Mouse (Mus musculus): Measurements from ENCODE around the gene Synpr. TPM values are rescaled to one million over a fixed set of nuclear protein-coding genes. Genes with fewer than 3 reads are reported as not detected.

Synpr gene
- polyA plus RNA-seq, 1 experiment from 2014 or later = 4.6 TPM

DNA sequence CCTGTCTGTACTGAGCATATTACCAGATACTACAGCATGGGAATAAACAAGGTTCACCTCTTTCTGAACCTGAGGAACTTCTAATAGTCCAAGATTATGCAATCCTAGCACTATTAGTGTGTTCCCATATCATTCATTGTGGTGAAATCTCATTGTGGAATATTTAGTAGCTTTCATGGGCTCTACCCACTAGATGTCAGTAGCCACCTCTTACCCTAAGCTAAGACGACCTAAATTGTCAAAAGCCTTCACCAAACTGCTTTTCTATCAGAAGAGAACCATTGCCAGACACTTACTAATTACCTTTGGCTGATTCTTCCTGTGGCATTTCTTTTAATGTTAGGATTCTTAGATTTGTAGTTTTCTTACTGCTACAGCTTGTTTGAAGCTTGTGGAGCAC lies 174.8 kb downstream of the Synpr start:
- no peak for ATAC-seq (ENCODE audit: insufficient number of reproducible peaks, low FRiP score, low TSS enrichment, low read depth)
- no peak overlapping the region for H3K4me3 ChIP-seq
- no peaks in the 10 kb centered on the region for H3K36me3 ChIP-seq
- no peak overlapping the region for H3K27ac ChIP-seq
- no peaks in the 10 kb centered on the region for H3K4me1 ChIP-seq
- no peaks in the 10 kb centered on the region for H3K9me3 ChIP-seq
- no peaks in the 10 kb centered on the region for H3K27me3 ChIP-seq
- H3K4me2 ChIP-seq = no peak overlapping the region
- no peak overlapping the region for H3K9ac ChIP-seq
- 17% methylated on average over 1 of the region's 1 CpGs for WGBS

DNA sequence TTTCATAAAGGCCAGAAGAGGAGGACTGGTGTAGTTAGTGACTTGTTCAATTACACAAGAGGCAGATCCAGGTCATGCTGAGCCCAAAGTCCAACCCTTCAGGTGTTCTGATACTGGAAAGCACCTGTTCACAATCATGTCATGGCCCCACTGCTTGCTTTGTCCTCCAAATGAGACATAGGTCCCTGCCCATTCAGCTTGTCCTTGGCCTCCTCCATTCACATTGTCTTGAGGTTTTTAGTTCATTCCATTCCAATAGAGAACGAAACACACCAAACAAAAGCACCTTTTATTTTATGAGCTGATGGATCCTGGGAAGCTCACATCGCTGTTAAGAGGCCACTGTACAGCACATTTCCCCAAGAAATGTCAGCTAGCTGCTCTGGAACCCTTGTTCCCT lies 184.6 kb downstream of the Synpr start:
- Histone ChIP-seq H3K27ac (no peak overlapping the region), H3K4me2 (no peak overlapping the region), H3K4me3 (no peak overlapping the region), H3K36me3 (no peaks in the 10 kb centered on the region), H3K9me3 (no peaks in the 10 kb centered on the region), H3K4me1 (no peaks in the 10 kb centered on the region), H3K27me3 (no peaks in the 10 kb centered on the region), H3K9ac (no peak overlapping the region)
- WGBS = 83% methylated on average over 2 of the region's 2 CpGs
- no peak for ATAC-seq (ENCODE audit: insufficient number of reproducible peaks, low FRiP score, low TSS enrichment, low read depth)

DNA sequence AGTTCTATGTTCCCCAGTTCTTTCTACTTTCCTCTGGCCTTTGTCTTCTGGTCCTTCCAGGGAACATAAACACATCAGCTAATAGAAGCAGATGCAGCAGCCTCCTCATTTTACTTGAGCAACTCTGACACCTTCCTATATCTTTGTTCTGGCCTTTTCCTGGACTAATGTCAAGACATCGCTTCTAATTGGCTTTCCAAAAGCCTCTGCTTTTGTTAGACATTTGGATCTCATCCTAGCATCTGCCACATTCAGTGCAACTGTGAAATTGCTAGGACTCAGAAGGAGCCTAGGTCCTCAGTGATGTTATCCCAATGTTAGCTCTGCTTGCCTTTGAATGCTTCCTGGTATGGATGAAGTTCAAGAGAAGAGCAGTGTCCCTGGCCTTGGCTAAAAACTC lies 193.2 kb downstream of the Synpr start:
- Histone ChIP-seq H3K9ac (no peak overlapping the region), H3K27me3 (no peaks in the 10 kb centered on the region), H3K4me2 (no peak overlapping the region), H3K27ac (no peak overlapping the region), H3K4me1 (no peaks in the 10 kb centered on the region), H3K36me3 (no peaks in the 10 kb centered on the region), H3K4me3 (no peak overlapping the region), H3K9me3 (no peaks in the 10 kb centered on the region)
- ATAC-seq (ENCODE audit: insufficient number of reproducible peaks, low FRiP score, low TSS enrichment, low read depth) = no peak
- WGBS = 76% methylated on average over 1 of the region's 1 CpGs

DNA sequence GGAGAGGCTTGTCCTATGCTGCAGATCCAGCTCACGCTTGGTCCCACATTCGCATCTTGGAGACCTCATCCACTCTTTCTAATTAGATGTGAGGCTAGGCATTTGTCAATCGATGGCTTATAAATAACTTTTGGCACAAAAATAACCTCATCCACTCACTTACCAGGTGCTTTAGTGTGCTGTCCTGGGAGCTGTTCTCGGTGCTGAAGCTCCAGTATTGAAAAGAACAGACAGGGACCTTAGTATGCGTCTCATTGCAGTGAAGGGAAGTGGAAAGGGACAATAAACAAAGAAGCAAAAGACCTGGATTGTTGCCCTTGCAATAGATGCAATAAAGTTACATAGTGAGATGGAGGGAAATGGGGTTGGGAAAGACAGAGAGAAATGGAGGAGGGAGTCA lies 220.8 kb downstream of the Synpr start:
- Histone ChIP-seq H3K9me3 (no peaks in the 10 kb centered on the region), H3K36me3 (no peaks in the 10 kb centered on the region), H3K27ac (no peak overlapping the region), H3K4me2 (no peak overlapping the region), H3K4me1 (no peaks in the 10 kb centered on the region), H3K9ac (no peak overlapping the region), H3K4me3 (no peak overlapping the region), H3K27me3 (no peaks in the 10 kb centered on the region)
- WGBS = 51% methylated on average over 5 of the region's 5 CpGs
- no peak for ATAC-seq (ENCODE audit: insufficient number of reproducible peaks, low FRiP score, low TSS enrichment, low read depth)

GRCm38 (mm10) chr14:13518608-13519139 lies 234.1 kb downstream of the Synpr start:
- Histone ChIP-seq H3K9me3 (no peaks in the 10 kb centered on the region), H3K36me3 (no peaks in the 10 kb centered on the region)
- 82% methylated on average over 5 of the region's 5 CpGs for WGBS

DNA sequence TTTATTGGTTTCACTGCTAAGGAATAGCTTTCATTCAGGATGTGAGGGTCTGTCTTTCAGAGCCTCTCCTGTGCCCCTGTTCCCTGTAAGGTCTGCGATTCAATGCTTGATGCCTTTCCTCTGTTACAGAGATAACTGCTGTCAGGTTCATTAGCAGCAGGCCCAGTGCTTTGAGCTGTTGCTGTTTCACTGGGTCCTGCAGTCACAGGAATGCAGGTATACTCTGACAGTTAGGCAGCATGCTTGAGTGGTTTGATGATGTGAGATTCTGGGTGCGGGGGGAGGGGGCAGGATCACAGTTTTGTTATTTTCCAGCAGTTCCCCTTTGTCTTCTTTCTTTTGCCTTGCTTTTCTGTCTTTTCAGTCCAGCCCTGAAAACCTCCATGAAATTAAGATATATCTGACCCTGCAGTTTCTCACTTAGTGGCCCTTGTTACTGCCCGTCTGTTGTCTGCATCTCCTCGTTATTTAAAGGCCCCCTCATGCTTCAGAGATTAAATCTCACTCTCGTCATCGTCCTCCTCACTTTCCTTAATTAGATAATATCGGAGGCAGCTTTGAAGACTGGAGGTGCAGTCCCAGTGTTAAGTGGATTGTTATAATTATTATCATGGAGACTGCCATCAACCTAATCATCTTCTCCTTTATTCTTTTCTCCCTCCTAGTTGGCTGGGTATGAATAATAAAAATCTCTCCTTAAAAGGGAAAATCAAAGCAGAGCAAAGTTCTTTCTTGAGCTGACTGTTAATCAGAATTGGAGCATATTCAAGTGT lies 234.8 kb downstream of the Synpr start:
- no peaks in the 10 kb centered on the region for H3K27me3 ChIP-seq
- no peaks in the 10 kb centered on the region for H3K4me1 ChIP-seq
- H3K4me2 ChIP-seq = no peak overlapping the region
- H3K27ac ChIP-seq = no peak overlapping the region
- ATAC-seq (ENCODE audit: insufficient number of reproducible peaks, low FRiP score, low TSS enrichment, low read depth) = no peak
- no peaks in the 10 kb centered on the region for H3K36me3 ChIP-seq
- H3K9ac ChIP-seq = no peak overlapping the region
- H3K9me3 ChIP-seq = no peaks in the 10 kb centered on the region
- no peak overlapping the region for H3K4me3 ChIP-seq
- 42% methylated on average over 7 of the region's 7 CpGs for WGBS

More at GRCm38 (mm10) chr14:13518608-13519139, 234.1 kb downstream of the Synpr start:
- Histone ChIP-seq H3K4me2 (no peak overlapping the region), H3K4me3 (no peak overlapping the region), H3K9ac (no peak overlapping the region), H3K27ac (no peak overlapping the region), H3K27me3 (no peaks in the 10 kb centered on the region), H3K4me1 (no peaks in the 10 kb centered on the region)
- no peak for ATAC-seq (ENCODE audit: insufficient number of reproducible peaks, low FRiP score, low TSS enrichment, low read depth)

GRCm38 (mm10) chr14:13547746-13548145 lies 263.2 kb downstream of the Synpr start:
- ATAC-seq (ENCODE audit: insufficient number of reproducible peaks, low FRiP score, low TSS enrichment, low read depth) = no peak
- H3K4me2 ChIP-seq = no peak overlapping the region
- no peaks in the 10 kb centered on the region for H3K27me3 ChIP-seq
- 42% methylated on average over 2 of the region's 2 CpGs for WGBS
- H3K4me3 ChIP-seq = no peak overlapping the region
- H3K27ac ChIP-seq = no peak overlapping the region
- H3K36me3 ChIP-seq = no peaks in the 10 kb centered on the region
- H3K9me3 ChIP-seq = no peaks in the 10 kb centered on the region
- H3K9ac ChIP-seq = no peak overlapping the region
- H3K4me1 ChIP-seq = no peaks in the 10 kb centered on the region

- Histone ChIP-seq H3K27me3 (no peaks in the 10 kb centered on the region), H3K4me2 (no peak overlapping the region), H3K9ac (no peak overlapping the region), H3K36me3 (no peaks in the 10 kb centered on the region), H3K4me1 (no peaks in the 10 kb centered on the region), H3K4me3 (no peak overlapping the region), H3K9me3 (no peaks in the 10 kb centered on the region), H3K27ac (no peak overlapping the region)
- 73% methylated on average over 4 of the region's 4 CpGs for WGBS
- ATAC-seq (ENCODE audit: insufficient number of reproducible peaks, low FRiP score, low TSS enrichment, low read depth) = no peak
Measured at GRCm38 (mm10) chr14:13551209-13551608, 266.6 kb downstream of the Synpr start.

- Histone ChIP-seq H3K4me3 (no peak overlapping the region), H3K9me3 (no peaks in the 10 kb centered on the region), H3K27ac (no peak overlapping the region), H3K4me1 (no peaks in the 10 kb centered on the region), H3K27me3 (no peaks in the 10 kb centered on the region), H3K9ac (no peak overlapping the region), H3K36me3 (no peaks in the 10 kb centered on the region), H3K4me2 (no peak overlapping the region)
- 66% methylated on average over 1 of the region's 1 CpGs for WGBS
- no peak for ATAC-seq (ENCODE audit: insufficient number of reproducible peaks, low FRiP score, low TSS enrichment, low read depth)
Measured at GRCm38 (mm10) chr14:13553616-13554370, 269.2 kb downstream of the Synpr start.

- Histone ChIP-seq H3K4me1 (no peaks in the 10 kb centered on the region), H3K27me3 (no peaks in the 10 kb centered on the region), H3K4me3 (no peak overlapping the region), H3K9me3 (no peaks in the 10 kb centered on the region), H3K4me2 (no peak overlapping the region), H3K9ac (no peak overlapping the region), H3K36me3 (no peaks in the 10 kb centered on the region), H3K27ac (no peak overlapping the region)
- ATAC-seq (ENCODE audit: insufficient number of reproducible peaks, low FRiP score, low TSS enrichment, low read depth) = no peak
- 87% methylated on average over 4 of the region's 4 CpGs for WGBS
Measured at GRCm38 (mm10) chr14:13554631-13555030, 270.1 kb downstream of the Synpr start.

GRCm38 (mm10) chr14:13558117-13558516 lies 273.5 kb downstream of the Synpr start:
- Histone ChIP-seq H3K27me3 (no peaks in the 10 kb centered on the region), H3K36me3 (no peaks in the 10 kb centered on the region), H3K27ac (no peak overlapping the region), H3K4me3 (no peak overlapping the region), H3K9me3 (no peaks in the 10 kb centered on the region), H3K9ac (no peak overlapping the region), H3K4me1 (no peaks in the 10 kb centered on the region), H3K4me2 (no peak overlapping the region)
- no peak for ATAC-seq (ENCODE audit: insufficient number of reproducible peaks, low FRiP score, low TSS enrichment, low read depth)
- WGBS = 91% methylated on average over 2 of the region's 2 CpGs

GRCm38 (mm10) chr14:13567250-13567649 lies 282.7 kb downstream of the Synpr start:
- ATAC-seq (ENCODE audit: insufficient number of reproducible peaks, low FRiP score, low TSS enrichment, low read depth) = no peak
- WGBS = 77% methylated on average over 1 of the region's 1 CpGs
- no peaks in the 10 kb centered on the region for H3K9me3 ChIP-seq
- H3K4me1 ChIP-seq = no peaks in the 10 kb centered on the region
- H3K27me3 ChIP-seq = no peaks in the 10 kb centered on the region
- H3K36me3 ChIP-seq = no peaks in the 10 kb centered on the region
- no peak overlapping the region for H3K4me3 ChIP-seq
- no peak overlapping the region for H3K4me2 ChIP-seq
- no peak overlapping the region for H3K9ac ChIP-seq
- H3K27ac ChIP-seq = no peak overlapping the region

Measured in limb, embryonic 15.5 days (tissue).